Mouse (Mus musculus) heart, adult 2 months (tissue): ENCODE data around the gene Rom1. TPM values are rescaled to one million over a fixed set of nuclear protein-coding genes. Genes with fewer than 3 reads are reported as not detected.

Experiments used
- DNase-seq, 2 experiments: peaks; one replicate each; pipeline ENCODE4 v3.0.0; 2021
- H3K27ac ChIP-seq: fragments of 200-600 bp; 2 replicates; pipeline ENCODE4 v1.8.1; 2022
- H3K27me3 ChIP-seq: fragments of 200-500 bp; 2 replicates; pipeline ENCODE4 v1.6.1; 2012; ENCODE audit warnings: mild to moderate bottlenecking, low read length, inconsistent platforms, mixed read lengths; ENCODE audit not compliant: control insufficient read depth, insufficient read depth
- H3K36me3 ChIP-seq: fragments of 200-500 bp; 2 replicates; pipeline ENCODE4 v1.6.1; 2012; ENCODE audit warnings: low read length, inconsistent platforms; ENCODE audit not compliant: control insufficient read depth, insufficient read depth
- H3K4me1 ChIP-seq: fragments of 200-500 bp; 2 replicates; pipeline ENCODE4 v1.6.1; 2011; ENCODE audit warnings: low read length; ENCODE audit not compliant: control insufficient read depth, insufficient read depth
- H3K4me3 ChIP-seq: fragments of 200-600 bp; 2 replicates; pipeline ENCODE4 v1.8.1; 2022
- H3K79me2 ChIP-seq: fragments of 200-500 bp; replicated peaks from 2 replicates; pipeline ENCODE4 v1.6.1; 2012; ENCODE audit warnings: mild to moderate bottlenecking, inconsistent platforms, low read length, moderate library complexity, mixed read lengths; ENCODE audit not compliant: control insufficient read depth, insufficient read depth
- H3K9ac ChIP-seq: fragments of 200-500 bp; 2 replicates; pipeline ENCODE4 v1.6.1; 2012; ENCODE audit warnings: low read depth, mild to moderate bottlenecking, control low read depth, inconsistent platforms, low read length, mixed read lengths
- CTCF ChIP-seq: fragments of 200-600 bp; IDR thresholded peaks from 2 replicates; pipeline ENCODE4 v1.8.1; 2022; ENCODE audit warnings: antibody characterized with exemption, mild to moderate bottlenecking, moderate library complexity
- EP300 ChIP-seq: fragments of 200-500 bp; IDR thresholded peaks from 2 replicates; pipeline ENCODE4 v1.6.1; 2011; ENCODE audit warnings: low read depth, low read length, control low read depth; ENCODE audit not compliant: insufficient read depth
- POLR2A ChIP-seq: fragments of 200-500 bp; IDR thresholded peaks from 2 replicates; pipeline ENCODE4 v1.6.1; 2011; ENCODE audit warnings: mild to moderate bottlenecking, low read depth, low read length, control low read depth; ENCODE audit not compliant: insufficient read depth
- whole genome bisulfite sequencing: fragments of 180-500 bp; shearing (Covaris S2); methylation state at CpG from one replicate; pipeline ENCODE4 v1.1.7; 2018; 5-methylcytosine and 5-hydroxymethylcytosine counted together
- intact Hi-C: fragments of 180-260 bp; cut with DNase I; formaldehyde crosslinking; loops from one replicate; pipeline ENCODE4 v1.15.1; 2025
- polyA plus RNA-seq: library from polyadenylated mRNA; depleted of rRNA; stranded (reverse); fragments of >200 nt; gene quantifications from 2 replicates; pipeline ENCODE4 v1.2.3, GENCODE M21; 2012
- total RNA-seq, 2 experiments: library from RNA; stranded (reverse); gene quantifications; 2 replicates each; pipeline ENCODE4 v1.2.3; 2021

Gene Rom1
- total and polyA plus RNA-seq, 3 experiments: 21.8 to 30.7 (median 23.1) TPM

GRCm38 (mm10) chr19:8927891-8928525, 1.1 kb downstream of the Rom1 start:
- DNase-seq: no peak
- H3K4me1 ChIP-seq: no peaks in the 10 kb centered on the region; the same call in 1 of the 2 replicates
- WGBS: 87% methylated on average over 12 of the region's 12 CpGs
- H3K36me3 ChIP-seq: no peaks in the 10 kb centered on the region
- H3K79me2 ChIP-seq: no peaks in the 10 kb centered on the region
- intact Hi-C loops: no loop called here
- H3K9ac ChIP-seq: no peak overlapping the region
- H3K27me3 ChIP-seq: no peaks in the 10 kb centered on the region
- H3K4me3 ChIP-seq: no peak overlapping the region
- H3K27ac ChIP-seq: no peak overlapping the region; the same call in 1 of the 2 replicates
- no peak for TF ChIP-seq EP300
- no peak for TF ChIP-seq POLR2A
- no peak for TF ChIP-seq CTCF

GRCm38 (mm10) chr19:8926766-8927165, 2.4 kb downstream of the Rom1 start:
- WGBS: 80% methylated on average over 2 of the region's 2 CpGs
- Histone ChIP-seq H3K36me3 (no peaks in the 10 kb centered on the region), H3K27me3 (no peaks in the 10 kb centered on the region), H3K27ac (no peak overlapping the region), H3K79me2 (no peaks in the 10 kb centered on the region), H3K4me3 (no peak overlapping the region), H3K4me1 (no peaks in the 10 kb centered on the region; the same call in 1 of the 2 replicates), H3K9ac (no peak overlapping the region)
- intact Hi-C loops: no loop called here
- DNase-seq: no peak
- no peak for TF ChIP-seq POLR2A
- TF ChIP-seq CTCF: no peak
- TF ChIP-seq EP300: no peak

GRCm38 (mm10) chr19:8921741-8922140, 7.4 kb downstream of the Rom1 start:
- intact Hi-C loops: loop anchor here (2.0 kb wide), 1 partner anchor 23 kb away; the partner anchor contains the start of gene Ganab
- Histone ChIP-seq H3K79me2 (no peaks in the 10 kb centered on the region), H3K9ac (no peak overlapping the region), H3K36me3 (0 out of 2 replicates have a peak, but pooled peaks cover 3% of the 10 kb centered on the region), H3K4me1 (peaks cover 4% of the 10 kb centered on the region), H3K27ac (no peak overlapping the region), H3K27me3 (no peaks in the 10 kb centered on the region), H3K4me3 (no peak overlapping the region)
- no peak for DNase-seq
- no peak for TF ChIP-seq POLR2A
- TF ChIP-seq EP300: no peak
- no peak for TF ChIP-seq CTCF
- 75% methylated on average over 9 of the region's 9 CpGs for WGBS

GRCm38 (mm10) chr19:8920836-8921291, 8.3 kb downstream of the Rom1 start:
- H3K27ac ChIP-seq: peak overlapping the region; percentile 95
- peak overlapping the region; percentile 93 for H3K9ac ChIP-seq
- intact Hi-C loops: loop anchor here (2.0 kb wide), 1 partner anchor 22 kb away; the partner anchor contains the start of gene Ganab
- peaks cover 4% of the 10 kb centered on the region for H3K4me1 ChIP-seq
- H3K4me3 ChIP-seq: peak overlapping the region; percentile 94
- whole genome bisulfite sequencing: under 1% methylated on average over 6 of the region's 6 CpGs
- no peaks in the 10 kb centered on the region for H3K79me2 ChIP-seq
- no peak for TF ChIP-seq CTCF
- no peak for TF ChIP-seq POLR2A
- TF ChIP-seq EP300: no peak
- DNase-seq: no peak
- H3K27me3 ChIP-seq: no peaks in the 10 kb centered on the region
- 0 out of 2 replicates have a peak, but pooled peaks cover 3% of the 10 kb centered on the region for H3K36me3 ChIP-seq

GRCm38 (mm10) chr19:8920073-8920736, 9.0 kb downstream of the Rom1 start, which contains the start of gene B3gat3:
B3gat3 (plus strand) TSS chr19:8920374.
- no peaks in the 10 kb centered on the region for H3K79me2 ChIP-seq
- H3K9ac ChIP-seq: peak within 1 kb of the TSS; percentile 93
- peaks cover 4% of the 10 kb centered on the region for H3K4me1 ChIP-seq
- WGBS: 2% methylated on average over 50 of the region's 50 CpGs
- peak within 1 kb of the TSS; percentile 95 for H3K27ac ChIP-seq
- no peaks in the 10 kb centered on the region for H3K27me3 ChIP-seq
- TF ChIP-seq POLR2A: peak; percentile 99
- TF ChIP-seq CTCF: no peak
- TF ChIP-seq EP300: peak; percentile 50; the same call in 1 of the 2 replicates
- 0 out of 2 replicates have a peak, but pooled peaks cover 3% of the 10 kb centered on the region for H3K36me3 ChIP-seq
- peak within 1 kb of the TSS; percentile 94 for H3K4me3 ChIP-seq
- intact Hi-C loops: loop anchor here (2.0 kb wide), 1 partner anchor 21 kb away; the partner anchor contains the start of gene Ganab
- peak; percentile 98 for DNase-seq
